Mouse (Mus musculus) heart, postnatal 0 days (tissue): ENCODE measurements around the gene Pitpnb.

ENCODE experiments used
- CTCF ChIP-seq: IDR thresholded peaks from 2 replicates; pipeline ENCODE4 v1.5.1; 2016; ENCODE audit warnings: antibody characterized with exemption, control low read depth, low read depth
- EP300 ChIP-seq: IDR thresholded peaks from 2 replicates; pipeline ENCODE4 v1.6.1; 2016; ENCODE audit warnings: antibody characterized with exemption, low read depth

DNA sequence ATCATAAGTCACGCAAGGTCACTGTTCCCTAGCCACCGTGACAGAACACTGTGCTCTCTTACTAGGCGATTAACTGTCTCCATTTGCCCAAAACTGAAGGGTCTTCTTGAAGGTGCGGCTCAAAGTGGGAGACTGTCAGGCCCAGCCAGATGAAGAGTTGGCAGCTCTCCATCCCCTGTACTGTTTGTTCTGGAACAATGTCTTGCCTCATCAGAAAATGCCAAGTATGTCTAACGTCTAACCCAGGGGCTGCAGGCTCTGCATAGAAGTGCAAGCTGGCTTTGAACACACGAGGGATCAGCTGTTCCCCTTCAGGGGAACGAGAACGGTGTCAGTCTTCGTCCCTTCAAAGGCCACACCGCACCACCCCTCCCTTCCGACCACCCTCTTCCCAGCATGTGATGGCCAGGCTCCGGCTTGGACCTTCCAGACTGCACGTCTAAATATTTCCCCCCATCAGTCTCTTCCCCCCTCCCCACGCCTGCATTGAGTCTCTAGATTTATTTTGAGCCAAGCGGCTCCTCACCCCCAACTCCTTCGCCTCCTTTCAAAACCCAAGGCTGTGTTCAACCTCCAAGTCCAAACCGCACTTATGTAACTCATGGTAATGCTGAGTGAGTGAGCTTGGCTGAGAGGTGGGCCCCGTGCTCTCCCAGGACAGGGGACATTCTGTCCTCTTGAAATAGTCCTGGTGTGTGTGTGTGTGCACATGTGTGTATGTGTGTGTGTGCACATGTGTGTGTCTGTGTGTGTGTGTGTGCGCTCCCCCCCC lies 71.5 kb downstream of the Pitpnb start:
- TF ChIP-seq CTCF (no peak), EP300 (no peak)
